Mouse (Mus musculus) testis, adult 2 months (tissue): ENCODE measurements at regions not wholly inside any gene's neighbourhood (a gene's known extent, or its start where the extent isn't known, plus 50 kb on each side); places are given as distances from the start of the nearest gene placed in this dataset.

Source experiments
- CTCF ChIP-seq: fragments of 200-500 bp; IDR thresholded peaks from 2 replicates; pipeline ENCODE4 v1.5.1; 2012; ENCODE audit warnings: low read depth, mild to moderate bottlenecking, inconsistent platforms, low read length, moderate library complexity; ENCODE audit not compliant: control insufficient read depth, insufficient read depth, insufficient replicate concordance
- POLR2A ChIP-seq: fragments of 200-500 bp; IDR thresholded peaks from 2 replicates; pipeline ENCODE4 v1.6.1; 2012; ENCODE audit warnings: low read depth, mild to moderate bottlenecking, inconsistent platforms, low read length, moderate library complexity; ENCODE audit not compliant: control insufficient read depth

GRCm38 (mm10) chr17:4464286-4464880 is 529.7 kb upstream of the Arid1b start:
- TF ChIP-seq POLR2A = no peak
- TF ChIP-seq CTCF = no peak
